Mouse (Mus musculus) frontal cortex, postnatal 14 days (tissue): ENCODE measurements at regions not wholly inside any gene's neighbourhood (a gene's known extent, or its start where the extent isn't known, plus 50 kb on each side); places are given as distances from the start of the nearest gene placed in this dataset.

Experiments used
- DNase-seq, 2 experiments: peaks; one replicate each; pipeline ENCODE4 v3.0.0; 2022; ENCODE audit warnings: low spot score in 2 of 2

- DNase-seq, result no peak
Observed at GRCm38 (mm10) chr6:16575875-16576274, 322.4 kb downstream of the Tfec start.

GRCm38 (mm10) chr6:16572828-16573227 lies 325.4 kb downstream of the Tfec start:
- no peak for DNase-seq

GRCm38 (mm10) chr6:16551945-16552673 lies 346.1 kb downstream of the Tfec start:
- no peak for DNase-seq

- DNase-seq, result no peak
Observed at GRCm38 (mm10) chr6:16551131-16551530, 347.1 kb downstream of the Tfec start.

- DNase-seq, result peak; percentile 26 to 27
Observed at GRCm38 (mm10) chr6:16550445-16550844, 347.8 kb downstream of the Tfec start.

- no peak for DNase-seq
Observed at GRCm38 (mm10) chr6:16514054-16514453, 384.2 kb downstream of the Tfec start.

GRCm38 (mm10) chr6:16513541-16513940 lies 384.7 kb downstream of the Tfec start:
- DNase-seq, result no peak

GRCm38 (mm10) chr6:16503836-16504235 lies 394.4 kb downstream of the Tfec start:
- no peak for DNase-seq

- DNase-seq, result peak; percentile 5 to 13
Observed at GRCm38 (mm10) chr6:16487015-16487630, 411.1 kb downstream of the Tfec start.

- no peak for DNase-seq
Observed at GRCm38 (mm10) chr6:16483295-16483694, 414.9 kb downstream of the Tfec start.

GRCm38 (mm10) chr6:16468693-16469375 lies 429.4 kb downstream of the Tfec start:
- DNase-seq, result no peak

- DNase-seq, result no peak
Observed at GRCm38 (mm10) chr6:16458279-16458678, 440.0 kb downstream of the Tfec start.
